Mouse (Mus musculus) embryonic fibroblast, embryonic 13.5 days (primary cell): ENCODE measurements around the gene Rcc2. TPM values are rescaled to one million over a fixed set of nuclear protein-coding genes. Genes with fewer than 3 reads are reported as not detected.

Experiments used
- H3K27ac ChIP-seq: 2 replicates; pipeline ENCODE4 v1.5.1; 2012; ENCODE audit warnings: low read length, control low read depth, inconsistent platforms; ENCODE audit not compliant: insufficient read depth
- H3K4me1 ChIP-seq: 2 replicates; pipeline ENCODE4 v1.6.1; 2011; ENCODE audit warnings: low read length; ENCODE audit not compliant: control insufficient read depth, insufficient read depth
- H3K4me3 ChIP-seq: 2 replicates; pipeline ENCODE4 v1.5.1; 2011; ENCODE audit warnings: mild to moderate bottlenecking, control low read depth, low read length; ENCODE audit not compliant: insufficient read depth
- CTCF ChIP-seq: IDR thresholded peaks from 2 replicates; pipeline ENCODE4 v1.5.1; 2011; ENCODE audit warnings: mild to moderate bottlenecking, control low read depth, low read length, moderate library complexity, borderline replicate concordance; ENCODE audit not compliant: insufficient read depth
- POLR2A ChIP-seq: IDR thresholded peaks from 2 replicates; pipeline ENCODE4 v1.6.1; 2011; ENCODE audit warnings: low read depth, mild to moderate bottlenecking, control low read depth, low read length, moderate library complexity
- polyA plus RNA-seq: library from polyadenylated mRNA; stranded (reverse); fragments of >200 nt; gene quantifications from 2 replicates; pipeline ENCODE4 v1.2.4, GENCODE M21; 2011; ENCODE audit warnings: low read depth; ENCODE audit not compliant: missing spikeins, insufficient read length

Gene Rcc2
- polyA plus RNA-seq, 1 experiment, result 125 TPM

- no peak overlapping the region for H3K4me3 ChIP-seq
- H3K4me1 ChIP-seq, result peaks cover 6% of the 10 kb centered on the region
- H3K27ac ChIP-seq, result no peak overlapping the region
- no peak for TF ChIP-seq POLR2A
- no peak for TF ChIP-seq CTCF
These were observed 5.2 kb upstream of the Rcc2 start for GRCm38 (mm10) chr4:140695146-140695545.

- Histone ChIP-seq H3K4me3 (no peak overlapping the region), H3K4me1 (peaks cover 6% of the 10 kb centered on the region), H3K27ac (no peak overlapping the region; the same call in 1 of the 2 replicates)
- TF ChIP-seq CTCF (no peak), POLR2A (no peak)
These were observed 4.4 kb upstream of the Rcc2 start for GRCm38 (mm10) chr4:140695675-140696585.

DNA sequence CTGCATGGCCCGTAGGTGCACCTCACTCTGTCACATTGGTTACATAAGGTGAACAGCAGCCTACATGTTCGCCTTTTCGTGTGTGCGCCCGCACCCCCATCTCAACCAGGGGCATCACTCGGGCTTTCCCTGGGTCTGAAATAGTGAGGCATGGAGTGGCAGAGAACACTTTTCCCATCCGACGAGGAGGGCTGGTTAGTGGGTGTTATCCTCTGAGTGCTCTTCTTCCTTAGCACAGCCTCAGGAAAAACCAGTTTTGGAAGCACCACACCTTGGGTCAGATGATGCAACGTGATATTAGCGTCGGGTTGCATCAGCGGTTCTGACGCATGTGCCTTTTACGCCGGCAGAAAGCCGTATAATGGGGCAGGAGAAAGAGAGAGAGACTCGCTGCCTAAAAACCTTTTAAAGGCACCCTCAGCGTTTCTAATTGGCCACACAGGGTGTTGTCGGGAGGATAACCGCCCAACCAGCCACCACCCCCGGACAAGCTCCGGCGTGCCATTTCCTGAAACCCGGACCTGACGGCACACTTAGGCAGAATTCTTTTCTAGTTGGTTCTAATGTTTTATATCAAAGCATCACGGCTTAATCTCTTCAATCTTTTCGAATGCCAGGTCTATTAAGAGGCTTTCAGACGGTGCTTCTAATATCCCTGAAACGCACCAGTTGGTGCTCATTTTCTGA lies 757 bp upstream of the Rcc2 start:
- peak overlapping the region; percentile 38 for H3K4me3 ChIP-seq
- H3K27ac ChIP-seq, result peak overlapping the region; percentile 99
- TF ChIP-seq CTCF, result no peak
- TF ChIP-seq POLR2A, result peak; percentile 69
- peaks cover 14% of the 10 kb centered on the region for H3K4me1 ChIP-seq

- Histone ChIP-seq H3K27ac (peak overlapping the region; percentile 99), H3K4me1 (peaks cover 13% of the 10 kb centered on the region), H3K4me3 (peak overlapping the region; percentile 97)
- TF ChIP-seq POLR2A (peak; percentile 61), CTCF (no peak)
These were observed 841 bp downstream of the Rcc2 start for GRCm38 (mm10) chr4:140701049-140701715.

GRCm38 (mm10) chr4:140701716-140702561 lies 1.6 kb downstream of the Rcc2 start:
- peaks cover 12% of the 10 kb centered on the region for H3K4me1 ChIP-seq
- no peak for TF ChIP-seq CTCF
- TF ChIP-seq POLR2A, result no peak
- peak overlapping the region; percentile 97 for H3K4me3 ChIP-seq
- H3K27ac ChIP-seq, result peak overlapping the region; percentile 95

DNA sequence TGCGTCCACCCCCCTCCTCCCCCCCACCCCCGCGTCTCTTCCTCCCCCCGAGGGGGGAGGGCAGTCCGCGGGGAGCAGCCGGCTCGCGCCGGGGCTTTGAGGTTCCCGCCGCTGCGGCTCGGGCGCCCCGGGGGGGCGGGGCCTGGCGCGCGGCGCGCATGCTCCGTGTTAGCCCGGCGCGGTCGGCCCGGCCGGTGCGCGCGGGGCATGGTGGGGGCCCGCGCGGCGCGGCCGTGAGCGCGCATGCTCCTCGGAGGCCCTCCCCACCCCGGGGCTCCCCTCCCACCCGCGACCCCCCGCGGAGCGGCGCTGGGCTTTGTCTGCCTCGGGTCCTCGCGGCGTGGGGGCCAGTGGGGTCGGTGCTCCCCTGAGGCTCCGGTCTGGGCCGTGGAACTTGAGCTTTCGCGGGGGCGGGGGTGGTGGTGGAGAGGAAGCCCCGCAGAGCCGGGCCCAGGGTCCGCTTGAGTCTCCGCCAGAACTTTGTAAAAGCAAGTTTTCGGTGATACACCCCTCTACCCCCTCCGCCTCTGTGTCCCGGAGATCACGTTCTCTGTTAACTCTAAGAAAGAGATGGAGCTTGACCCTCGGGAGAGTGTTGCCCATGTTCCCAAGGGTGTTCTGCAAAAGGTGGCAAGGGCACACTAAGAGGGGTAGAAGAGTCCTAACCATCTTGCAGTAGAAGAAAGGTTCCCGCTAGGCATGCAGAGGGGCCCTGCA lies 2.4 kb downstream of the Rcc2 start:
- peak overlapping the region; percentile 91 for H3K4me3 ChIP-seq
- H3K27ac ChIP-seq, result peak overlapping the region; percentile 57
- H3K4me1 ChIP-seq, result peaks cover 12% of the 10 kb centered on the region
- no peak for TF ChIP-seq CTCF
- no peak for TF ChIP-seq POLR2A

GRCm38 (mm10) chr4:140703636-140704035 lies 3.3 kb downstream of the Rcc2 start:
- TF ChIP-seq POLR2A (no peak), CTCF (no peak)
- Histone ChIP-seq H3K27ac (peak overlapping the region; percentile 57; the same call in 1 of the 2 replicates), H3K4me1 (peaks cover 12% of the 10 kb centered on the region), H3K4me3 (peak overlapping the region; percentile 91)

GRCm38 (mm10) chr4:140704166-140704565 lies 3.8 kb downstream of the Rcc2 start:
- peaks cover 10% of the 10 kb centered on the region; the same call in 1 of the 2 replicates for H3K4me1 ChIP-seq

More at GRCm38 (mm10) chr4:140704166-140704565, 3.8 kb downstream of the Rcc2 start:
- TF ChIP-seq CTCF, result no peak
- TF ChIP-seq POLR2A, result no peak
- Histone ChIP-seq H3K27ac (no peak overlapping the region), H3K4me3 (no peak overlapping the region)
